Mouse (Mus musculus) spleen, adult 2 months (tissue): ENCODE measurements around the gene Fermt3. TPM values are rescaled to one million over a fixed set of nuclear protein-coding genes. Genes with fewer than 3 reads are reported as not detected.

Source experiments
- DNase-seq, 2 experiments: peaks; one replicate each; pipeline versions ENCODE4 v3.0.0 to v3.0.0-alpha.2; 2012 to 2021; ENCODE audit warnings: low spot score in 2 of 2, low read depth in 1 of 2
- H3K27ac ChIP-seq: fragments of 200-500 bp; 2 replicates; pipeline ENCODE4 v1.5.1; 2012; ENCODE audit warnings: low read length, inconsistent platforms; ENCODE audit not compliant: insufficient read depth
- H3K27me3 ChIP-seq: fragments of 200-500 bp; 2 replicates; pipeline ENCODE4 v1.6.1; 2012; ENCODE audit warnings: mild to moderate bottlenecking, moderate library complexity, low read length, inconsistent platforms; ENCODE audit not compliant: control insufficient read depth, insufficient read depth
- H3K36me3 ChIP-seq: fragments of 200-500 bp; 2 replicates; pipeline ENCODE4 v1.6.1; 2012; ENCODE audit warnings: mild to moderate bottlenecking, low read length, inconsistent platforms; ENCODE audit not compliant: control insufficient read depth, insufficient read depth
- H3K4me1 ChIP-seq: fragments of 200-500 bp; 2 replicates; pipeline ENCODE4 v1.6.1; 2011; ENCODE audit warnings: inconsistent platforms; ENCODE audit not compliant: control insufficient read depth, insufficient read depth, insufficient read length
- H3K4me3 ChIP-seq: fragments of 200-500 bp; 2 replicates; pipeline ENCODE4 v1.5.1; 2011; ENCODE audit warnings: mild to moderate bottlenecking, inconsistent platforms; ENCODE audit not compliant: insufficient read depth, insufficient read length; ENCODE audit errors: extremely low read depth
- CTCF ChIP-seq: fragments of 200-500 bp; IDR thresholded peaks from 2 replicates; pipeline ENCODE4 v1.5.1; 2011; ENCODE audit warnings: mild to moderate bottlenecking, inconsistent platforms; ENCODE audit not compliant: insufficient read depth, insufficient read length, insufficient replicate concordance; ENCODE audit errors: extremely low read depth
- POLR2A ChIP-seq: fragments of 200-500 bp; IDR thresholded peaks from 2 replicates; pipeline ENCODE4 v1.6.1; 2011; ENCODE audit warnings: low read depth, low read length, inconsistent platforms
- WGBS: fragments of 180-500 bp; shearing (Covaris S2); methylation state at CpG from one replicate; pipeline ENCODE4 v1.1.7; 2018; 5-methylcytosine and 5-hydroxymethylcytosine counted together
- polyA plus RNA-seq: library from polyadenylated mRNA; depleted of rRNA; stranded (reverse); fragments of >200 nt; gene quantifications from 2 replicates; pipeline ENCODE4 v1.2.3, GENCODE M21; 2012

The Fermt3 gene
- polyA plus RNA-seq, 1 experiment, result 194 TPM

- no peak for DNase-seq
- H3K4me3 ChIP-seq, result no peak overlapping the region
- no peak overlapping the region for H3K27ac ChIP-seq
- H3K36me3 ChIP-seq, result peaks cover 35% of the 10 kb centered on the region
- TF ChIP-seq POLR2A (no peak), CTCF (no peak)
- peaks cover 20% of the 10 kb centered on the region for H3K4me1 ChIP-seq
- 74% methylated on average over 9 of the region's 9 CpGs for WGBS
- H3K27me3 ChIP-seq, result no peaks in the 10 kb centered on the region
Measured at GRCm38 (mm10) chr19:6997721-6998290, 21.5 kb downstream of the Fermt3 start.

GRCm38 (mm10) chr19:6996006-6996405 is 23.3 kb downstream of the Fermt3 start, which contains the start of the genes Nudt22 and Trpt1:
Nudt22 (minus strand) TSS chr19:6996117.
Trpt1 (plus strand) TSS chr19:6996131.
- TF ChIP-seq POLR2A (no peak), CTCF (no peak)
- H3K4me1 ChIP-seq, result peaks cover 20% of the 10 kb centered on the region
- H3K36me3 ChIP-seq, result peaks cover 20% of the 10 kb centered on the region
- DNase-seq, result peak in 1 of 2 experiments; percentile 57
- peak within 1 kb of the TSS; percentile 39 for H3K27ac ChIP-seq
- H3K27me3 ChIP-seq, result no peaks in the 10 kb centered on the region
- 2% methylated on average over 24 of the region's 24 CpGs for WGBS
- H3K4me3 ChIP-seq, result peak within 1 kb of the TSS; percentile 62

GRCm38 (mm10) chr19:6995255-6995991 is 23.8 kb downstream of the Fermt3 start:
- H3K27ac ChIP-seq, result no peak overlapping the region; the same call in 1 of the 2 replicates
- no peaks in the 10 kb centered on the region for H3K27me3 ChIP-seq
- H3K4me3 ChIP-seq, result peak overlapping the region; percentile 62
- peaks cover 20% of the 10 kb centered on the region for H3K4me1 ChIP-seq
- no peak for DNase-seq
- H3K36me3 ChIP-seq, result peaks cover 18% of the 10 kb centered on the region
- TF ChIP-seq CTCF (no peak), POLR2A (no peak)
- WGBS, result 55% methylated on average over 20 of the region's 21 CpGs

GRCm38 (mm10) chr19:6994489-6994888 is 24.8 kb downstream of the Fermt3 start:
- no peak overlapping the region for H3K4me3 ChIP-seq
- no peak for TF ChIP-seq POLR2A
- TF ChIP-seq CTCF, result no peak
- H3K36me3 ChIP-seq, result peaks cover 10% of the 10 kb centered on the region
- no peaks in the 10 kb centered on the region for H3K27me3 ChIP-seq
- H3K27ac ChIP-seq, result no peak overlapping the region
- no peak for DNase-seq
- H3K4me1 ChIP-seq, result peaks cover 20% of the 10 kb centered on the region
- 92% methylated on average over 8 of the region's 8 CpGs for WGBS

- H3K27ac ChIP-seq, result no peak overlapping the region
- DNase-seq, result no peak
- H3K4me3 ChIP-seq, result no peak overlapping the region
- peaks cover 5% of the 10 kb centered on the region for H3K36me3 ChIP-seq
- no peaks in the 10 kb centered on the region for H3K27me3 ChIP-seq
- TF ChIP-seq POLR2A (no peak), CTCF (no peak)
- peaks cover 20% of the 10 kb centered on the region for H3K4me1 ChIP-seq
- WGBS, result 90% methylated on average over 8 of the region's 8 CpGs
Measured at GRCm38 (mm10) chr19:6994002-6994401, 25.3 kb downstream of the Fermt3 start.

- Histone ChIP-seq H3K36me3 (peaks cover 1% of the 10 kb centered on the region; the same call in 1 of the 2 replicates), H3K27ac (peak overlapping the region; percentile 26; the same call in 1 of the 2 replicates), H3K27me3 (no peaks in the 10 kb centered on the region), H3K4me3 (peak overlapping the region; percentile 44), H3K4me1 (peaks cover 20% of the 10 kb centered on the region)
- WGBS, result 74% methylated on average over 14 of the region's 14 CpGs
- TF ChIP-seq POLR2A, result no peak
- TF ChIP-seq CTCF, result no peak
- DNase-seq, result no peak
Measured at GRCm38 (mm10) chr19:6993011-6993770, 26.1 kb downstream of the Fermt3 start.
